9 mouse cellular contexts compared by ENCODE assay signal in the genomic region with DNA sequence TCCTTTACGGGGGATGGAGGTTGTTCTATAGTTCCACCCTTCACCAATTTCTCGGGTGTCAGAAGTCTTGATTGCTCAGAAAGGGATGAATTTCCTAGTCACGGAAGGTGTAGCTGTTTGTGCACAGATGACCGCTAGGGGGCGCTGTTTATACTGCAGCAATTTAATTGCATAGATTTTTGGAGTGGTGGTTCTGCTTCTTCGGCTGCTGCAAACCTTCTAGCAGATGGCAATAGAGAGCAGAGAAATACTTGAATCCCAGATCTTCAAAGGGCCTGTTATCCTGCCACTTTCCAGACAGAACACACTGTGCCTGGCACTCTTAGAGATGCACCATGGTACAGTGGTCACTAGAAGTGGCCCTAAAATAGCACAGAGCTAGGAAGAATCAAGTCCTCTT. TPM values are rescaled to one million over a fixed set of nuclear protein-coding genes. Genes with fewer than 3 reads are reported as not detected.
DNase-seq lines count a peak whose midpoint lies in the region; ATAC-seq lines count a peak whose summit lies in the region.
"Had no signal": no experiment of that assay in that cellular context is flagged by ENCODE, and none has a peak within 500 bp of the region (broad histone marks: within the 10 kb centered on the region; RNA-seq: fewer than 3 reads in every experiment).

No protein-coding gene starts in this region.

- intact Hi-C loops in gastrocnemius, postnatal 14 days (cut with DNase I; ENCODE audit: low total_unique reads) = loop anchor here (5.0 kb wide), 1 partner anchor 54 kb away; no protein-coding TSS in a partner anchor

- WGBS in large intestine, adult 2 months = 4% methylated on average over 6 of the region's 6 CpGs
- 8% methylated on average over 6 of the region's 6 CpGs for WGBS in lung, embryonic 16.5 days

- H3K4me1 ChIP-seq in lung, embryonic 16.5 days (replicated peaks; ENCODE audit: control insufficient read depth, insufficient read depth, low read length) = no peaks in the 10 kb centered on the region
- H3K4me1 ChIP-seq: limb, embryonic 13.5 days had no signal

- no peaks in the 10 kb centered on the region for H3K27me3 ChIP-seq in lung, embryonic 16.5 days (ENCODE audit: control insufficient read depth, insufficient read depth, low read depth, low read length)
- H3K27me3 ChIP-seq: limb, embryonic 13.5 days had no signal

- no peak overlapping the region for H3K9ac ChIP-seq in lung, embryonic 16.5 days (ENCODE audit: low read length)
- H3K9ac ChIP-seq: limb, embryonic 13.5 days had no signal

- DNase-seq in CD4-positive, CD25-positive, alpha-beta regulatory T cell, adult 2 months (ENCODE audit: low read depth, low spot score) = peak; percentile 90
- DNase-seq in R1 (ENCODE audit: low read depth, low spot score) = peak; percentile 69
- peak; percentile 90 to 95 for DNase-seq in cerebellum, postnatal 10 days
- DNase-seq in gastrocnemius, postnatal 14 days = peak; percentile 80
- peak; percentile 62 for DNase-seq in large intestine, adult 2 months (ENCODE audit: low read depth, low spot score)
- DNase-seq in right cerebral cortex, postnatal 36 days (ENCODE audit: low spot score in 2 of 2) = peak; percentile 64 to 67

- H3K9me3 ChIP-seq in lung, embryonic 16.5 days (ENCODE audit: control insufficient read depth, low read length) = no peaks in the 10 kb centered on the region
- H3K9me3 ChIP-seq: limb, embryonic 13.5 days had no signal

- H3K27ac ChIP-seq in lung, embryonic 16.5 days (ENCODE audit: low read length) = no peak overlapping the region
- H3K27ac ChIP-seq: limb, embryonic 13.5 days had no signal

- H3K36me3 ChIP-seq in lung, embryonic 16.5 days (ENCODE audit: control insufficient read depth, insufficient read depth, low read length) = no peaks in the 10 kb centered on the region
- H3K36me3 ChIP-seq: limb, embryonic 13.5 days had no signal

- peak; percentile 39 for ATAC-seq in lung, embryonic 16.5 days (ENCODE audit: low read depth)
- no peak for ATAC-seq in megakaryocyte-erythroid progenitor cell, adult 5-6 weeks (replicated peaks; ENCODE audit: low FRiP score, low TSS enrichment, poor library complexity, severe bottlenecking)

- no peak overlapping the region for H3K4me3 ChIP-seq in lung, embryonic 16.5 days (ENCODE audit: low read length)
- H3K4me3 ChIP-seq: limb, embryonic 13.5 days had no signal

- H3K4me2 ChIP-seq in lung, embryonic 16.5 days (ENCODE audit: low read depth, low read length) = no peak overlapping the region
- H3K4me2 ChIP-seq: limb, embryonic 13.5 days had no signal

RNA-seq across cellular contexts. Expression of a gene that starts 14.3 kb away (rescaled TPM):
- total RNA-seq in gastrocnemius, postnatal 14 days (2021) = not detected
- polyA plus RNA-seq in large intestine, adult 2 months (2012; rRNA removed) = 0.05 and 0.21 TPM in 2 replicates
- 0.08 and 0.13 TPM in 2 replicates for polyA plus RNA-seq in lung, embryonic 16.5 days (2015; fragmentation: Nextera tagmentation; extraction: Ambion mirVana)
- 0.12 and 1.8 TPM in 2 replicates for total RNA-seq in megakaryocyte-erythroid progenitor cell, adult 5-6 weeks (2014; fragmentation: Nextera tagmentation)
- total RNA-seq in megakaryocyte-erythroid progenitor cell, adult 5-6 weeks (2017) = not detected in 2 replicates
- polyA plus RNA-seq: limb, embryonic 13.5 days had no signal

RNA-seq across cellular contexts. Expression of a gene that starts 42.9 kb away (rescaled TPM):
- 10 to 100 TPM; 55.1 to 75.2 TPM for total RNA-seq in gastrocnemius, postnatal 14 days (2021)
- polyA plus RNA-seq in large intestine, adult 2 months (2012; rRNA removed) = 170 and 227 TPM in 2 replicates
- polyA plus RNA-seq in lung, embryonic 16.5 days (2015; fragmentation: Nextera tagmentation; extraction: Ambion mirVana) = 126 and 140 TPM in 2 replicates
- 31.8 and 41.0 TPM in 2 replicates for total RNA-seq in megakaryocyte-erythroid progenitor cell, adult 5-6 weeks (2014; fragmentation: Nextera tagmentation)
- 43.7 and 50.8 TPM in 2 replicates for total RNA-seq in megakaryocyte-erythroid progenitor cell, adult 5-6 weeks (2017)
